Mouse (Mus musculus) megakaryocyte, embryonic 14.5 days (primary cell): ENCODE results near the gene Rnf224.

Experiments used
- FLI1 ChIP-seq: IDR thresholded peaks from 2 replicates; pipeline ENCODE4 v1.6.1; 2012; ENCODE audit warnings: low read length, inconsistent platforms, mixed read lengths
- GATA1 ChIP-seq: IDR thresholded peaks from 3 replicates; pipeline ENCODE4 v1.6.1; 2012; ENCODE audit warnings: mixed read lengths, low read length, inconsistent platforms, borderline replicate concordance

DNA sequence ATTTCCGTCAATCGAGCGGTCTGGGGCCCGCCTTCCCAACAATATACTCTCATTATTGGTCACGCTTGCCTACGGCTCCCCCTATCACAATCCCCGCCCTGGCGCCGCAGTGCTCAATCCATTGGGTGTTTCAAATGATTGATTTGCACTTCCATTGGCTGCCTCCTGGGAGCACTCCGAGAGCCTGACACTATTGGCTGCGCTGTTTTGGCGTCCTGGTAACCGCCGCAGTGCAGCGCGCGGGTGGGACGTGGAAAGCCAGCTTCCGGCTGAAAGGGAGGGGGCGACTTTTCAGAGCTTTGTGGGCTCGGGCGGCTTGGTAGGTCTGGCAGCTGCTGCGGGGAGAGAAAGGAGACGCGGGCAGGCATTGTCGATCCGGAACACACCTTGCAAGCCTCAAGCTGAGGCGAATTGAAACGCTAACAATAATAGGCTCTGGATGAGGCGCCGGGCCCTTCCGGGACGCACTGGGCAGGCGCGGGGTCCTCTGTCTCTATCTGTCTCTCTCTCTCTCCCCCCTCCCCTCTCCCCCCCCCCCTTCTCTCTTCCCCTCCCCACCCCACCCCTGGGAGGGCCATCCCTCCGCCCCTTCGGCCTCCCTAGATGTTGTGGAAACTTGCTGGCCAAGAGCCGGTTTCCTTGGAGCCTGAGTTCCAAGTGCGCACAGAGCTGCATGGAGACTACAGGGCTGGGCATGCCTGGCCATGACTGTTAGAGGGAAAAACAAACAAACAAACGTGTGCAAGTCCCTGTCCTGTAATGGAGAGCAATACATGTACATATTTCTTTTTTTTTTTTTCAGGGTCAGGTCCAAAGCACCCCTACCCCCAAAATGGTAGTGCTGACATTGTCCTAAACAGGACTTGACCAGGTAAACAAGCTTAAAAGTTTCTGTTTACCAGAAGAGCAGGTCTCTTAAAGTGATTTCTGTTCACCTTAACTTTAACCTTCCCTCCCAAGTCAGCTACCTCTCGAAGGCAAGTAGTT lies 11.5 kb downstream of the Rnf224 start:
- TF ChIP-seq GATA1 (no peak), FLI1 (no peak)
